Mouse (Mus musculus): ENCODE results near the gene Gm3752.
"Not testable (repeated sequence)": the region's sequence is repeated elsewhere in the genome, so short reads cannot be mapped to it uniquely, and the experiment has no call there.

The Gm3752 gene

GRCm38 (mm10) chr14:7483662-7484061, at the start of gene Gm3752:
Gm3752 (minus strand) TSS chr14:7483762.
- DNase-seq = not testable (repeated sequence)

DNA sequence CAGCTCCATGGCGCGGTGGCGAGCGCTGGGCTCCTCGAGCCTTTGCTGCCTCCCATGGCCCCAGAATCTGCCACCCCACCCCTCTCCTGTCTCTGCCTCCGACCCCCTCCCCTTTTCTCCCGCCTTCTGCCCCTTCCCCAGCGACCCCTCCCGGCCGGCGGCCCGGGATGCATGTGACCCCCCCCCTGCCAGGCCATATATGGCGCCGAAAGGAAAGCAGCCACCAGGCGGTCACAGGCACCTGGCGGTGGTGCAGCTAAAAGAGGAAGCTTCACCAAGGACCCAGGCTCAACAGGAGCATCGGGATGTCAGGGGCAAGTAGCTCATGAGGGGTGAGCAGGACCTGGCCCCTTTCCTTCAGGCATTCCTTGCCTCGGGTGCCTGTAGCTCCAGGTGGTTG, 5.2 kb upstream of the Gm3752 start:
- DNase-seq = not testable (repeated sequence)

GRCm38 (mm10) chr14:7450817-7451216, 32.7 kb downstream of the Gm3752 start, which contains the start of gene Gm3755:
Gm3755 (minus strand) TSS chr14:7450917.
- DNase-seq = not testable (repeated sequence)

DNA sequence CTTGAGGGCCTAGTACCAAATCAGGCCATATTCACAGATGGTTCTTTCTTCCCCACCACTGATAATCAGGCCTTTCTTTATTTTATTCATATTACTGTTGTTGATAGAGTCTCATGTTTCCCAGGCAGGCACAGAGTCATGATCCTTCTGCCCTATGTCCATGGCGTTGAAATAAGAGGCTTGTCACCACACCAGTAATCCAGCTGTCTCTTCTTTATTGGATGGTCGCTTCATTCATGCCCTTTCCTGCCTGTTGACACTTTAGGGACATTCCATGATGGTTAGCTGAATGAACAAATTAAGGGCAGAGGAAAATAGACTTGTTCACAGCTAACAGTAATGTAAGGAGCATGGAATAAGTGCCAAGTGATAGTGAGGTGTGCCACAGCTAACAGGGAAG, 61.1 kb downstream of the Gm3752 start:
- not testable (repeated sequence) for DNase-seq

All from thymus, postnatal 25 days (tissue).